Mouse (Mus musculus) kidney, adult 18-20 months (tissue): Measurements from ENCODE around the gene Nfia.
A peak's percentile ranks its signal among the peaks of the same experiment; 100 is the strongest.

ENCODE experiments used
- DNase-seq: peaks from one replicate; pipeline ENCODE4 v3.0.0; 2021

Nfia gene

DNA sequence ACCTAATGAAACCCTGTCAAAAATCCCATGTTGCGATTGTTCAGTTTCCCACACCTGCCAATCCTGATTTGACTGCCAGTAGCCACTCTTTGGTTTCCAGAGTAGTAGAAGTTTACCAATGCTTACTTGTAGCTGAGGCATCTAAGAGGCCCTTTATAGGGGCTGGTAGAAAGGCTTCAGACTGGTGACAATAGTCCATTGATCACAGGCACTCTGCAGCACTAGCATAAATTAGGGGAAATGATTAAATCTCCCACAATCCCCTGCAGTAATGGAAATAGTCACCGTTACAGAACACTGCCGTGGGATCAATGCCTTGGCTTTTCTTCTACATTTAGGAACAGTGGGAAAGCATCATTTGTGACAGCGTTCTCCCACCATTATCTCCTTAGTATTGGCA lies 254.9 kb downstream of the Nfia start:
- DNase-seq = no peak

DNA sequence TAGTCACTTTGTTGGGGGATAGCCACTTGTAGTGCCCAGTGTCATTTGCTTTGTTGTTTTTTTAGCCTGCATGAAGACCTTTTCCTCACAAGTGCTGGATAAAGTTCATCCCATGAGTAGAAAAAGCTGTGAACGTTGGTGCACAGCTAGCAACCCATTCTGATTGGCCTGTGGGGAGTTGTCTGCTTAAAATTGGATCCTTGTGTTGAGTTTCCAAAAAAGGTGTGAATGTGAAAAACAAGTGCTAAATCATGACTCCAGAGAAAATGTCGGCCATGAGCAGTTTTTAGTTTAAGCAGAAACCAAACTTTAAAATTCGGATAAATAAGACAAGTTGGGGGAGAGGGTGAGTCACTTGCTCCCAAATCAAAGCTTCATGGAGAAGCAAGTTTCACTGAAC lies 259.3 kb downstream of the Nfia start:
- no peak for DNase-seq

DNA sequence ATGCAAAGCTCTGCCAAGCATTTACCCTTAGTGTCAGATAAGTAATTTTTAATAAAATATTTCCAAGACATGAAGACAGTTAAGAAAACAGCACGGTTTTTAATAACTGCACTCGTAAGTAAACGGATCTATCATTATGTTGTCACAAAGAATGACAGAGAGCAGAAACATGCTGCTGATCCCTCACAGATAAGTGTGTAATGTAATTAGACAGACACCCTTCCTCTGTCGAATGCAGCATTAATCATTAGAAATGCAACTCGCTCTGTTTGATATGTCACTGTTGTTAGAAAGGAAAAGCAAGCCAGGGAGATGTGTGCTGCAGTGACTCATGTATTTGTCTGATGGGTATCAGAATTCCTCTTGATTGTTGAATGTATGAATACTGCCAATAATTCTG lies 259.8 kb downstream of the Nfia start:
- DNase-seq = no peak

DNA sequence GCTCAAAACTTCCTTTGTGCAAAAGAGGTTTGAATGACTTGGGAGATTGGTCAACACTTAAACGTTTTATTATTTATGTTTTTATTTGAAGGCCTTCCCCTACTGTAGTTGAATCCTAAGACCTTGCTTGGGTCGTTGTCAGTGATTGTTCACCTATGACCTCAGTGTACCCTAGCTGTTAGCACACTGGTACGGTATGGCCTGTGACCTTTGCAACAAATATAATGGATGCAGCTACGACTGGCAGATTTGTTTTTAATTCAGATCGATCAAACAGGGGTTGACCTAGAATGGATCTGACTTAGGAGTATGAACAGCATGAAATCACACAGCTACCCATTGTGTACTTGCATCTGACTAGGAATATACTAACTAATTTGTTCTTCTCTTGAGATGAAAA lies 266.6 kb downstream of the Nfia start:
- no peak for DNase-seq

DNA sequence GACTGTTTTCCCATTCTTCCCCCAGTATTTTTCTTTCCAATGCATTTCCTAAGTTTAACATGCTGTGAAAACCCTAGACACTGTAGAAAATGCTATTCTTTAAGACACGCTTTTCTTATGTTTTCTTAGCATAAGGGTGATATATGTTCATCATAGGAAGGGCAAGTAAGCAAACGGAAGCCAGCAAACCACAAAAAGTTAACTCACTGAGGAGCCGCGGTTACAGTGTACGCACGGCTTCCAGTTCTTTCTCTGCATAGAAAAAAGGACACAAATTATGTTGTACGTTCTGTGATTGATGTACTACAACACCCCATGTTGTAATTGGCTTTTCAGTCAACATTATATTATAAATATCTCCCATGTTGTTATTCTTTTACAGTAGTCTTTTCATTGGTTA lies 267.6 kb downstream of the Nfia start:
- no peak for DNase-seq

DNA sequence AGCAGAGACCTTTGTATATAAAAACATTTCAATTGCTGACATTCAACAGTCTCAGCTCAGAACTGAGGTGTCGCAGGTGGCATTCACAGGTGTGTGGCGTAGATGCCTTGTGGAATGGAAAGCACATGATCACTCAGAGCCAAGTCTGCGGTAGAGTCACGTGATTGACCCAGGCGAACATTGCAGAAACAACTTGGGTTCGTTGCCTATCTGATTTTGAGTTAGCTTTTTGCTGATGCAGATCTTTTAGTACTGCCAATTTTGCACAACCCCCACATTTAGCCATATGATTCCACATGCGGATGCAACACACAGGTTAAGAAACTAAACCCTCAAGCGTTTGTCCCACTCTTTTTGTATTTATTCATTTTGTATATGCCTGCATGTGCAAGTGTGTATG lies 272.1 kb downstream of the Nfia start:
- no peak for DNase-seq

DNA sequence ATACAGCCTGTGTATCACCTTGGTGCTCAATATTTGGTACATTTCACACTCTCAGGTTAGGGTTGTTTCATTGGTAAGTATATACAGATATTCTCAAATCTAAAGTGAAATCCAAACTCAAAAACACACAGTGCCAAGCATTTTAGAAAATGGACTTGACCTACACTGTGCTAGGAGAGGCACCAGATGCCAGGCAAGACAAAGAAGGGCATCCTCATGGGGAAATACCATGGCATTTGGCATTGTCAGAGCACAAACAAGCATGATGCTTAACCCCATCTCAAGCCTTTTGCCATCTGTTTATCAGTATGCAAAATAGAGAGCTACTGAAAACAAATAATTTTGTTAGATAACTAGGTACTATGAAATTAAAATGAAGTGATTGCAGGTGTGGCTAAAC lies 274.8 kb downstream of the Nfia start:
- DNase-seq = no peak

DNA sequence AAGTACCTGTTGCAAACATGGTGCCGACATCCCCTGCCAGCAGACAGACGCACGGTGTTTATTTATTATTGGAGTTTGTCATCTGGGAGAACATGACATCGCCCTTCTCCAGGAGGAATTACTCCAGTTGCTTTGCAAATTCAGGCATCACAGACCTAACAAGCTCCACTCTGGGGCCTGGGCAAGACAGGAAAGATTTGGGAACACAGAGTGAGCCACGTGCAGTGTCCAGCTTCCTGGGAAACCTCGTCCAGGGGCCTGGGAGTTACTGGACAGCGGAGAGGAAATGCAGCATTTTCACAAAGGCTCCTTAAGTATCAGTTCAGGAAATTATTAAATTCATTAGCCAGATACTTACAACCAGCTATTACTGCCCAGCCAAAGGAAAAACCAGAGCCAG lies 277.1 kb downstream of the Nfia start:
- DNase-seq = no peak

DNA sequence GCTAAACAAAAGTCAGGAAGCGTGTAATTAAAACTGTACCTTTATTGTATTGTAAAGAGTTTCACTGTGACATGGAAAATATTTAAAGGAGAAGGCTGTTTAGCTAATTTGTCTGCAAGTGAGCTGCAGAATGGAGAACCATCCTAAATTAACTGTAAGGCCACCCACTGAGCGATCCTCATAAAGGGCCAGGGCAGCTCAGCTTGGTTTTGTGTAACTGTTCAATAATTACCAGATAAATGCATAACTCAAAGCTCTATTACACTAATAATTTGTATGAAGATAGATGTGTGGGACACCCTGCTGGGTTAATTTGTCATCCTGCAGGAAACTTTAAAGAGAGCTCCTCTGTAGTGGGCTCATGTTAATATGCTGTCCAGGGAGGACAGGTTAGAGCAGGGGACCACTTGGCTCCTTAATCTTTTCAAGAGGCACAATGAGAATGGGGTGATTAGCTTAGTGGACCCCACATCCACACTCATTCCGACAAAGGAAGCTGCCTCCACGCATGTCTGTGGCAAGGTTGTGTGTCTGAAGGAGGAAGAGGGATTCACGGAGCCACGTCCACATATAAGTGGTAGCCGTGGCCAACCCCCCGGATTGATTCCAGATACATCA lies 277.6 kb downstream of the Nfia start:
- no peak for DNase-seq

DNA sequence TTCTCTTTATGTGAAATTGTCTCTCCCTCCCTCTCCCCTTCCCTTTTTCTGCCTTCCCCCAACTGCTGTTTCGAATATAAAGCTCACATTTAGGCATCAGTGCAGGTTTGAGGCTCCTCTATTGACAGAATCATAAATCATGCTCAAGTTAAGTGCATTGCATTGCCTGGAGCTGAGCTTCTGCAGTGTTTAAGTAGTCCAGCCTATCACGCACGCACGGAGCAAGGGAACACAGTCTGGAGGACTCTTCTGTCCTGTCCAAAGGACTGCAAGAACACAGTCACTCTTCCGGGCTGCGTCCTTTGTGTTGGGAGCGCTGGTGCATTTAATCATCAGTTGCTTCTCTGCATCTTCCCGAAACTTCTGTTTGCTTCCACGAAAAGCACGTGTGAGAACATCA lies 278.2 kb downstream of the Nfia start:
- no peak for DNase-seq

DNA sequence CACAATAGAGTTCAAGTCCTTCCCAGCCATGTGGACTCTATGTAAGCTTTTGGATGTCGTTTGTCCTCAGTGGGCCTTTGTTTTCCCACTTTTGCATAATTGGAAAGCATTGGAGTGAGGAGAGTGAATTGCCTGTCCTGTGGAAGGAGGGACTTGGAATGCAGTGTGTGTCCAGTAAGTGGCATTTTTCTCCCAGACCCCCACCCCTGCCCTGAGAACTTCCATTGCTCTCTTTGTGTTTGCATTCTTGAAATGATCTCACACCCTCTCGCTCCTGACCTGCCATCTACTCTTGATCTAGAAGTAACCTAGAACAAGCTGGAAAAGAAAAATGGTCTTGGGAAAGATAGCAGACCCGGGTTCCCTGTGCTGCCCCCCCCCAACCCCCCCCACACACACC lies 278.8 kb downstream of the Nfia start:
- no peak for DNase-seq

DNA sequence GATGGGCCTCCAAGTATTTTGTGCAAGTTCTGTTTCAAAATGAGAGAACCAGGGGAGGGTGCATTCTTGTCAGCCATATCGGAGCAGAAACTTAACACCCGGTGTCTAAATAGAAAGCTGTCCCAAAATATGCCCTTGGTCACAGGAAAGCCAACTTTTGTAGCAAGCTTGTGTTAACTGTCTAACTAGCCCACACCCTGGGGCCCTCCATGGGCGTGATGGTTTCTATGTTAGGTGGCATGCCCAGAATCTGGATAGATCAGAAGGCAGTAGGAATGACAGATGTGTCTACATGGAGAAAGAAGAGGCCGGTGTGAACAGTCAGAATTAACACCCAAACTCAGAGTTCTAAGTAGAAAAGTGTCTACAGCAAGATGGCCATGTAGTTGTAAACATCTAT lies 282.5 kb downstream of the Nfia start:
- DNase-seq = no peak

DNA sequence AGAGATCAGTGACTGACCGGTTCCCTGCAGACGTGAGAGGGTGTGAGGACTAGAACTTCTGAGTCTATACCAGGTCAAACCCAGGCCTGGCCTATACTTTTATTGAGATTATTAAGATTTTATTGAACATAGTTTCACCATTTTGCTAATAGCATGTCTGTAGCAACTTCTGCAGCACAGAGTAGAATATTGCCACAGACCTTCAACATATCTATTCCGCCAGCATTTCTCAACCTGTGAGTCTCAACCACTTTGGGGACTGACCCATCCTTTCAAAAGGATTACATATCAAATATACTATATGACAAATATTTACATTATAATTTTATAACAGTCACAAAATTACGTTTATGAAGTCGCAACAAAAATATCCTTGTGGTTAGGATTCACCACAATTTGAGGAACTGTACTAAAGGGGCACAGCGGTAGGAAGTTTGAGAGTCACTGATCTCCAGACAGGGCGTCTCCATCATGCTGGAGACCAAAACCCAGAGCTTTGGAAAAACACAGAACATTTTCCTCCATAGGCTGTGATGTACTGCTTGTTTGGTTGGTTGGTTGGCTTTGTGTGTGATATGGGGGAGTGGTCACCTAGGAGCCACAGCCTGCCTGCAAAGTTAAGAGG lies 284.0 kb downstream of the Nfia start:
- no peak for DNase-seq

DNA sequence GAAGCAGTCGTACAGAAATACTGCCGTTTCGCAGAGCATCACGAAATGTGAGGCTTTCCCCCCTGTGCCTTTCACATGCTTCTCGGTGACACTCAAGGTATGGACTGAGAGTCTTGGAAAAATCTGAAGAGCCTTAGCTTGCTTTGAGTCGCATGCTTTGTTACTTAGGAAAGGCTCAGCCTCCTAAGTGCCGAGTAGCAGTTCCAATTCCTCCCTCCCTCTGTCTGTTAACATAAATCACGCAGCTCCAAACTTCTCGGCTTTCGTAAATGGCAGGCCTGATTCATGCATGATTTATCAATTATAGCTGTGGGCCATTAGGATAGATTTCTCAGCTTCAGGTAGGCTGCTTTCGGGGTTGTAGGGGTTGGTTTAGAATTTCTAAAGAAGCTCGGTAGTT lies 284.7 kb downstream of the Nfia start:
- DNase-seq = no peak

DNA sequence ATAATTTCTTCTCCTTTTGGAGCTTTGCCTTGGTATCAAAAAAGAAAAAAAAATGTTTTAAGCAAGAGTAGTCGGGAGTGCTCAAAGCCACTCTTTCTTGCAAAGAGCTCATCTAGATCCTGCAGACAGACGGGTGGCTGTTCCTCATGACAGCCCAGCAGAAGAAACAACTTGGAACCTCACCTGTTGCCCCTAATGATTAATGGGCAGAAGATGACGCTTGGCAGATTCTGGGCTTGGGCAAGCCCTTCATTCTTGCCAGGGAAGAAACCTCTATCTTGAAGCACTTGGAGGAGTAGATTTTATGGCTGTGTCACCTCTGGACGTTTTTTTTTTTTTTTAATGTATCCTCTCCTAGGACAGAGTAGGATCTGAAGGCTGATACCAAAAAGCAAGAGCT lies 285.2 kb downstream of the Nfia start:
- DNase-seq = no peak

DNA sequence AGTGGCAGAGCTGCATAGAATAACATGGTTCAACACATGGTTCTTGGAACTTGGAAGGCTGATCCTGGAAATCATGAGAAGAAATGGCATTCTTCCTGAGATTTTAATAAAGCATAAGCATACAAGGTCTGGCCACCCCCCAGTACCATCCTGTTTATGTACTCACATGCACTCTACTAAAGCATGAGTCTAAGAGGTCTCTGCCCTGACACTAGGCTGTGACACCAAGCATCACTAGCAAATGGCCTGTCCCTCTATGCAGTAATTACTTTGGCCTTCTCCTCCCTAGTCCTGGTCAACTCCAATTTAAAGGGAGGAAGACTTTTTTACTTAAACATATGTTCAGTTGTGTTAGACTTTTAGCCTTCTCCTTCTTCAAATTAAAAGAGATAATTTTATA lies 285.6 kb downstream of the Nfia start:
- DNase-seq = no peak

DNA sequence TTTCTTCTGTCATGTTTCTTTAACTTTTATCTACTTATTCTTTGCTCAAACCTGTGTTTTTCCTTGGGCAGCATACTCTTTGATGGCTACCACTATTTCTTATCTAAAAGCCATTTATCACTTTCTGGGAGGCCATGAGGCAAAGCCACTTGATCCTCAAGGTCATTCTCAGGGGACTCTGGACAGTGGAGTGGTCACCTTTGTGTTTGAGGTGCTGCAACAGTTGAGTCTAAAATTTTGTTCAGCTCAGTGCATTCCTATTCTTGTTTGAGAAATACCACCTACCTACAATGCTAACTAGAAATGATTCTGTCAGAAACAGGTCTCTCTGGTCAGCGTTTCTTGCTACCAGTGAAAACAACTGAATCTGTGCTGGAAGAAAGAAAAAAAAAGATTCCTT lies 288.1 kb downstream of the Nfia start:
- no peak for DNase-seq

DNA sequence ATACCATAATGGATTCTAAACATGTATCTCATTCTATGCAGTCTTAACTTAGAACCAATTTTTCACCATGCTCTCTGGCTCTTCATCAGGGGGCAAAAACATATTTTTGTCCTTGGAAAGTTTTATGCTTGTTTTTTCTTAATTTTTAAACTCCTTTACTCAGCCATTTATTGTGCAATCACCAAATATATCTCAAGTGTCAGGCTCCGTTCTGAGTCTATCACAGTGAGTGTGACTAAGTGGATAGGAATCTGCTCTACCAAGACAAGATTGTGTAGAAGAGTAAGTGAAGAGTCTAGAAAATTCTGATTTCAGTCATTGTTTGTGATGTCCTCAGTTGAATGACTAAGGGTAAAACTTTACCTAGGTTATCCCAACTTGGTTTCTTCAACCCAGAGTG lies 288.6 kb downstream of the Nfia start:
- DNase-seq = no peak

DNA sequence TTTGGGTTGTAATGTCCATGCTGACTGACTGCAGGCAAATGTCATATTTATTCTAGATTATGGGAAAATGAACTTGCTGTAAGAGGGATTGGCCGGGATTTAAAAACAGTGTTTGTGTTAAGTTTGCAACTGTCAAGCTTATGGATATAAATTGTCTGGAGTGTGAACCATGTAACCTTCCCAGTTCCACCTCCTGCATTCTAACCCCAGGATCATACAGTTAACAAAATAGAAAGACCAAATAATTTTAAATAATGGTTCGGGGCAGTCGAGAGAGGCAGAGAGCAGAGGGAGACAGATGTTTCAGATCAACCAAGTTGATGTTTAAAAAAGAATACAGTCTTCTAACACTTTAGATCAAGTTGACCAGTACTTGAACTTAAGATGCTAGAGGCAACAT lies 290.7 kb downstream of the Nfia start:
- no peak for DNase-seq

DNA sequence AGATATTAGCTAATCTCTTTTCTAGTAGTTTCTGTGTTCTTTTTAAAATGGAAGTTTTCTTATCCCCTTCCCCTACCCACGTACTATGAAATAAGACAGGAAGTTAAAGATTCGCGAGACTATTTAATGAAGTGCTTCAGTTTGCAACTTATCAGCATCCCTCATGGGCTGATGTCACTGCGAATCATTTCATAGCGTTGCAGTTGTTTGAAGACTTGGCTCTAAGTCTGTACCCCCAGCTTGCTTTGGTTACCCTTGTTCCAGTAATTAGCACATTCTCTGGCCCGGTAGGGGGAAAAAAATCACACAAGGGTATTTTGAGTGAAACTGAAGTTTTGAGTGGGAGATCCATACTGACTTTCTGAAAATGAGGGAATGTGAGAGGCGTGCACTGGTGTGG lies 303.6 kb downstream of the Nfia start:
- no peak for DNase-seq

DNA sequence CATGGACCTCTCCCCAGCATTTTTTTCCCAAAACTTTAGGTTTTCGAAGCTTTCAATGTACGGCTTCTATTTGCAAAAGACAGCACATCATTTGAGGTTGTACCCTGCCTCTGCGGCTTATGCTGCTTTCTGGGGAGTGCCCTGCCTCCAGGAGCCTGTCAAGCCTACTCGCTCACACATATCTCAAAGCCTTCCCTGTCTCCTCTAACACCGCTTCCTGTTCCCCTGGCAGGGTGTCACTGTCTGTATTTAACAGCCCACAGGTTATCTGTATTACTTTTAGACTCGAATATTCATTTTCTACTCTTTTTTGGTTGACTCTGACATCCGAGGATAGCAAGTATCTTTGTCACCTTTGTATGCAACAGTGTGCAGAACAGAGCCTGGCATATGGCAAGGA lies 304.1 kb downstream of the Nfia start:
- no peak for DNase-seq

DNA sequence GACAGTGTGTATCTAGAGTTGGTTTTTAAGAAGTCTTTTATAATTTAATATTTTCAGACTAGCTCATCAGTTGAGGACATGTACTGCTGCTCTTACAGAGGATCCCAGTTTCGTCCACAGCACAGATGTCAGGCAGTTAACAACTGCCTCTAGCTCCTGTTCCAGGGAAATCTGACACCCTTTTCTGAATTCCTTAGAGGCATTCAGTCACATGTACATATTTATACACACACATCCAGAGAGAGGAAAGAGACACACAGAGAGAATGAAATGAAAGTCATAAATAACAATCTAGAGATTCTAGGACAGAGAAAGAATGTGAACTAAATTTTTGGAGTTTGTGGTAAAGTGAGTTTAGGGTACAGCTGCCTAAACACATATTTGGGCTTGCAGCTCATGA lies 308.1 kb downstream of the Nfia start:
- no peak for DNase-seq

DNA sequence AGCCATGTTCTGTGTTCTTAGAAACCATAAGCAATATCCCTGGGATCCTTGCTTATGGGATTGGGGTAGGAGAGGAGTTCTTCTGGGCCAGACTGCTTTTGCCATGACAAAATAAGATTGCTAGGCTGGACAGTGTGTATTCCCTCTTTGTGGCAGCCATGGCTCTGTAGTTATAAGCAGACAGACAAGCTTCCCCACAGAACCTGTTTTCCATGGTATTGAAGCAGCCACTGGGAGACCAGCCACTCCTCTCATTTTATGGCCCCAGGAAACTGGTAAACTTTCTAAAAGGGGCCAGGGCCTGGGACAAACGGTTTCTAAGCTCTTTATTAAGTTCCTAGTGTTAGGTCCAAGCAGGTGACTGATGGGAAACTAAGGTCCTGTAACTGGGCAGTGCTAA lies 309.4 kb downstream of the Nfia start:
- no peak for DNase-seq

DNA sequence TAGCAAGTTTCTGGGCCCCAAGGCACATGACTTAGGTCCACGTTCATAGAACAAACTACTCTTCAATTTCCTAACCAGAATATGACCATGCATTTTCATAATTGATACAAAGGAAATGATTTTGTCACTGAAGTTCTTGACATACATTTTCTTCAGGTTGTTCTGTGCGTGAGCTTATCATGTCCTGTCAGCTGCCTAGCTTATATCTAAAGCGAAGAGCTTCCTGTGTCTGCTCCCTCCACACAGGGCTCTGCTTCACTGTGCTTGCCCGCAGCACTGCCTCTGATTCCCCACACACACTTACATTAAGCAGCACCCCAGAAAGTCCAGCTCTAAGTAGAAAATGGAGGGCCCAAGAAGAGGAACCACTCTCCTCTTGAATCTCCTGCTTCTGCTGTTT lies 310.0 kb downstream of the Nfia start:
- DNase-seq = no peak

DNA sequence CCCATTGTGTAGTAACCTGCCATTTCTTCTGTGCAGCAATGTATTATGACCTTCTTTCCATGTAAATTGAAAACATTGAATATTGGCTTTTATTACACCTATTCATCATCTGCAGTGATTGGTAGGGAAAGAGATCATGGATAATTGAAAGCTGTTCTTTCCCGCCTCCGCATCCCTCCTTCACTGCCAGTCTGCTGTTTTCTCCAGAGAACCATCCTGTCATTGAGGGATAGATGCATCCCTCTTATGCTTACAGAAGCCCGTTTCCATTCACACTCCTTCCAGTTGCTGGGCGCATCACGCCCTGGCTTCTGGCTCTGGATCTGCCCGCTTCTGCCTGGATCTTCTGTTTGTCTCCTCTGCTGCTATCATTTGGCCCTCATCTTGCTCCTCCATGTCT lies 312.5 kb downstream of the Nfia start:
- no peak for DNase-seq

DNA sequence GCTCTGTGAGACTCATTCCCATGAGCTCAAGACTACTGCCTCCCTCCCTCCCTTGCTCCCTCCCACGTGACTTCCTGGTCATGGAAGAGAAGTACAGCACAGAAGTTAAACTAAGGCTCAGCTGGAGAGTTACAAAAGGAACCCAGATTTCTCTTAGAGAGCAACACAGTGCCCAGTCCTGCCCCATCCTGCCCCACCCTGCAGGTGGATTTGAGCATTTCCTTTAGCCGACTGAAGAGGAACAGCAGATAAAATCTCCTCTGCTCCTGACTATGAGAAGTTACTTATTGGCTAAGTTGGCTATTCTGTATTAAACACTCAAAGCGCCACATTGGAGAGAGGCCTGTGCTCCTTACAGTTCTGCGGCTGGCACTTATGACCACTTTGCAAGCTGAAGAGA lies 314.4 kb downstream of the Nfia start:
- peak; percentile 38 for DNase-seq
